Mouse (Mus musculus) embryo, embryonic 10.5 days (tissue): ENCODE measurements at regions not wholly inside any gene's neighbourhood (a gene's known extent, or its start where the extent isn't known, plus 50 kb on each side); places are given as distances from the start of the nearest gene placed in this dataset.

ENCODE experiments used
- DNase-seq: peaks from one replicate; pipeline ENCODE4 v3.0.0-alpha.2; 2015; ENCODE audit warnings: low spot score

GRCm38 (mm10) chr3:113105979-113106378, 152.7 kb downstream of the Amy2a5 start:
- DNase-seq = no peak

- peak; percentile 6 for DNase-seq
These were observed 167.8 kb downstream of the Amy2a5 start for GRCm38 (mm10) chr3:113090850-113091249.

DNA sequence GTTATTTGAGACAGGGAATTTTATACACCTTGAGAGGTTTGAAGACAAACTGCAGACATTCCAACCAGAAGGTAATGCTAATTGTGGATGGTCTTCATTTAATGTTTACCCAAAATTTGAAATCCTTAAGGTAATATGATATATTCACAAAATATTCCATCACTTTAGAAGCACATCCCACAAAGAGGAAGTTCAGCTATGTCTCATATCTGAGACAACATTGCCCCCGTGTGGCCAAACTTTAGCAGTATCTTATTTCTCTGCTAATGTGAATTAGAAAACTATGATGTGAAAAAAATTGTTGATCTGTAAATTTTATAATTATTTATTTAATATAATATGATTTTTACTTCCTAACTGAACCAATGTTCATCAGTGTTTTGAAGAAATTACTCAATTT, 177.9 kb downstream of the Amy2a5 start:
- peak; percentile 78 for DNase-seq
